Mouse (Mus musculus): ENCODE measurements around the gene Rhoq.

Gene Rhoq

DNA sequence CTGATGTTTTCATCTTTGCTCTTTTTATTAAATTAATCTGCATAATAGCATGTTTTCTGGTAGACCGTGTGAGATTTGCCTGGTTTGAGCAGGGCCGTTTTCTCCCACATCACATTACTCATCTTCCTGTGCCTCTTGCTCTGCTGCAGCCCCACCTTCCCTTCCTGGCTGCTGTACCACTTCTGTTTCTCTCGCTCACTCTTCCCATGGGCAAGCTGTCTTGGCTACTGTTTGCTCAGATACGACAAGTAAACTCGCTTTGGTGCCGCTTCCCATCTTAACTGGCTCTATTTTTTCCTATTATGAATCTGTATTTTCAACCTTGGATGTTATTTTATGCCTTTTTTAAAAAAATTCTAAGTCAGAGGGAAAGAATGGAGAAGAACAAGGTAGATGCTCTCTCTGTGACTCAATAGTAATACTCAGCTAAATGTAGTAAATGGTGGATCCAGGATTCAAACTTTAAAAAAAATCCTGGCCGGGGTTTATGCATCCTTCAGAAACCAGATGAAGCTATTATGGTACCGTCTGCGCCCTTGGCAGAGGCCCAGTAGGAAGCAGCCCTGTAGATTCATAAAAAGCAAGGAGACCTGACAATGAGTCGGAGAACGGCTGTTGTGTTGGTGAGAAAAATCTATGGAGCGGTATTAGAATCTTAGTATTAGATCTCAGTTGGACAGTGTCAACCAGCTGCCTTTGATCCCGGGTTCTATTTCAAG lies 48.6 kb downstream of the Rhoq start:
- no peak for DNase-seq

DNA sequence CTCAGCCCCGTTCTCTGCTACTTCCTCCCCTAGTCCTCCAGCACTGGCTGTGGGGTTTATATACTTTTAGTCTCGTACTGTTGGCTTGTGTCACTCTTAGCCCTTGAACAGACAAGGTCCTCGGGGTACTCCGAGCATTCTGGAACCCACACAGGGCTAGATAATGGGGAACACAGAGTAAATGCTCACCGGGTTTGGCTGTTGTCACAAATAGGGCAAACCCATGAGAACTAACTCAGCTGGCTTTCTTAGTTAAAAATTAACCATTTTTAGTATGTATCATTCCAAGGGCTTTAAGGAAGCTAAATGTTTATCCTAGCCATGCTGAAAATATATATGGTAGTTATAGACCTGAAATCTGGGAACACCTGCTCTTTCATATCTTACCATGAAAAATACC lies 56.8 kb downstream of the Rhoq start:
- no peak for DNase-seq

DNA sequence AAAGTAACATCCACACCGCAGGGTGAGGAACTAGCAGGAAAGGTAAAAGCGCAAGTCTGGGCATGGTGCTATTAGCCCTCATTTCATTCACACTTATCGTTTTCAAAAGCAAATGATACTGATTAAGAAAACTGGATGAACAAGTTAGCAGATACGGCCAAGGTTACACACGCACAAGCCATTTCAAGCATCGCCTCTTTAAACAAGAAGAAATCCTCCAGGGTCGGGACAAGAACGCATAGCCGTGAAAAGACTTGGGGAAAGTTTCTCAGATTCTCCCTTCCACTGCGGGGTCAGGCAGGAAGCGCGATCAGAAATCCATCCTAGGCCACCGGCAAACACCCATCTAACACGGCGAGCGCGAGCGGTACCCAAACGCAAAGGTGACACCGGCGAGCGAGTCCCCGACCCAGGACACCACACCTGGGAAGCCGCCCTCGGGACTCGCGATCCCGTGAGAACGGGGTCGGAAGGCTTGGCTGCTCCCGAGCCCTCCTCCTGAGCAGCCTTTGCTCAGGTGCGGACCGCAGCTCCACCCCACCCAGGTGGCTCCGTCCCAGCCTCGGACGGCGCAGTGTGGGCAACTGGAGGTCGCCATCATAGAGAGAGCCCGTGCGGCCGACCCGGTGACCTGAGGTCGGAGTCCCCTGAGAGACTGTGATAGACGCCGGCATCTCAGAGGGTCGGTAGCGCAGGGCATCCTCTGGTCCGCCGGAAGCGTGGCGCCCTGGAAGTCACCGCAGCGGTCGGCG lies 61.8 kb downstream of the Rhoq start:
- no peak for DNase-seq

DNA sequence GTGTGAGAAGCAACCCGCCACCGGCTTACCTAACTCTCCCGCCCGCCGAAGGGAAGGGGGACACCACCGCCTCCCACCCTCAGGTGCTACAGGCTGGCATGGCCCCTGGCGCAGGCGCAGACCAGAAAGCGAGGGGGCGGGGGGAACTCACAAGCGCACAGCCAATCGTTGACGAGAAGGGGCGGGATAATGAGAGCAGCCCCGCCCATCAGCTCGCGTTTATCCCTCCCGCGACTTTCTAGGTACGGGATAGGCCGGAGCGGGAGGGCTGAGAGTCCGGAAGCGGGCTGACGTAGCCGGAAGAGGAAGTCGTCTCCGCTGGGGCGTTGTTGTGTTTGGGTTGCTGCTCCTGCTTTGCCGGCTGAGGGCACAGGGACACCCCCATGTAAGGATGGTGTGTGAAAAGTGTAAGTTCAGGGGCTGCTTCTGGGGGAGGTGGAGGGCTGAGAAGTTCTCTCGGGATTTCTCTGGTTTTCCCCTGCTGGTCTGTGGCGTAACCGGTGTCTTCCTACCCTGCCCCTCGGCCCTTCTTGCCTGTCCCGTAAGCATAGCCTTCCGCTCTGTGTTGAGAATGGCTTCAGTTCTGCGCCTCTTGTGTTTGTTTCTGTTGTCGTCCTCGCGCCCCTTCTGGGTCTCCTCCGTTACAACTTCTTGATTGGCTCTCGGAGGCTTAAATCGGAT lies 62.5 kb downstream of the Rhoq start, which contains the start of the genes Pigf and Cript:
Gene Pigf, minus strand, starts transcription at position 138 of the 681 bp plus-strand sequence.
Gene Cript, plus strand, starts transcription at position 282 of the 681 bp plus-strand sequence.
- peak; percentile 98 for DNase-seq

DNA sequence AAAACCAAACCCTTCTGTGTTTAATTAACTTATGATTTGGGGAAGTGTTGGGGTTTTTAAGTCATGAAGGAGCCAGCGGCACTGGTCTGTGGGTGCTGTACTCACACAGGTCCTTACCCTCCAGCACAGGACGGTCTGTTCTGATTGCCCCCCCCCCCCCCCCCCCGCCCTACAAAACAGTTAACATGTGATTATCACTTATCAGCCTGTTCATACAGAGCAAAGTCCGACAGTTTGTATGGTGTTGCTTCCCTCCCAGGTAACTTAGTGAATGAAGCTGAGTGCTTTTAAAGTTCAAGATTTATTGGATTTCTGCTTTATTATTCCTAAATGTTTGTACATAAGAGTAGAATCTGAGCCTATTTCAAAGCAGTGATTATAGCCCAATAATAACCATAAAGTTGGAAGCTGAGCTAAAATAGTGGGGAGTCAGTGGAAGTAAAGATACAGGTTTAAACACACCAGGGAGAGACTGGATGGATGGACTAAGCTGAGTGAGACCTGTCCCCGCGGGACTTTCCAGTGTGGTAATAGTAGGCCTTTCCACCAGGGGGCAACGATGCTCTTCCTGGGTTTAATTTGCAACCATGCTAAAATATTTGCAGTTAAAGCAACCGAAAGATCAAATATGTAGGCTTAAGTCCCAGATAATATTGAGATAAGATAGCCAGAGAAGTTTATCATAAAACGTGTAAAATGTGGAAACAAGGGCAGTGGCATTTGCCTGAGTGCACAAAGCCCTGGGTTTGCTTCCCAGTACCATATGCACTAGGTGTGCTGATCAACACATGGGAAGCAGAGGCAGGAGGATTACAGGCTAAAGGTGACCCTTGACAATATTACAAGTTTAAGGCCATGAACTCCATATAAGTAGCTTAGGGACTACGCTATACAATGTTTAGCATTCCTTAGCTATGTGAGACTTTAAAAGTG lies 73.5 kb downstream of the Rhoq start:
- no peak for DNase-seq

DNA sequence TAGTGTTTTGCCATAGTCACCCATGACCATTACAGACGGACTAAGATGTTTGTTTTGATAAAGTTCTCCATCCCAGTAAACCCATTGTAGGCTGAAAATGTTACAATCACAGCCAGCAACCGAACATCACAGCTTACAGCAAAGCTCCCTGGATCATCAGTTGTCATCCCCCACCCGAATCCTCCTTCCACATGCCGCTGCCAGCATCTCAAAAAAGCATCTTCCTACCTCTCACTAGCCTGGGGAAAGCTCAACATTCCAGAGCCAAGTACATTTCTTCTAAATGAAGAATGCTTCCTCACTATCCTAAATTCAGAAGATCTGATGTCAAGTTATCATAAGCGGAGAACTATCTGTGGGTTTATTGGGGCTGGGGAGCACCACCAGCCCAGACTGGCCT lies 75.6 kb downstream of the Rhoq start:
- no peak for DNase-seq

DNA sequence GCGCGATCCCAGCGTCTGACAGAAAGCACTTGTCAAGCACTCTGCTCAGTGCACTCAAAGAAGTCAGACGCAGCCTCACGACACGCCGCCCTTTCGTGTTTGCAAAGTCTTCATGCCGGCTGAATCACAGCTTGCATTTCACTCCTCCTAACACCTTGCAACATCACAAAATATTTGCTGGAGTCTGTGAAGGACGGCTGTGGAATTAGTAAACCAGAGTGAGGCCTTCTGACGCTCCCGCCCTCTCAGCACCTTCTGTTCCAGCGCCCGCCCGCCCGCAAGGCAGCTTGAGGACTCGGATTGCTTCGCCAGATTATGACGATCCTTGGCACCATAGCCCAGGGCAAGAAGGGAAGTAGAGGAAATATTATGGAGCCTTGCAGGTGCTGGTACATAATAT lies 78.9 kb downstream of the Rhoq start:
- DNase-seq = no peak

DNA sequence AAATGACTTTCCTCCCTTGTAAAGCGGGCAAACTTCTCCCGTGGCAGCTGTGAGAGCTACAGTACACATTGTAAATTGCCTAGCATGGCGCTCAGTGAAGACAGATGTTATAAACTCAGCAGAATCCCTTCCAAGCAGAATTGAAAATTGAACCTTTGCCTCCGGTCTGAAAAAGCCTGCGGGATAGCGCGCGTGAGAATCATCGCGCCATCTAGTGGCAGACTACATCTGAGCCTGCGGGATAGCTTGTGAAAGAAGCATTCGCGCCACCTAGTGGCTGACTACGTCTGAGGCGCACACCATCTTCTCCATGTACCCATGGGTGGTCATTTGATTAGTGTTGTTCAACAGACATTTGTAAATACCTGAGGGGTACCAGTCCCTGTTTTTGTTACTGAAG lies 81.5 kb downstream of the Rhoq start:
- peak; percentile 86 for DNase-seq

DNA sequence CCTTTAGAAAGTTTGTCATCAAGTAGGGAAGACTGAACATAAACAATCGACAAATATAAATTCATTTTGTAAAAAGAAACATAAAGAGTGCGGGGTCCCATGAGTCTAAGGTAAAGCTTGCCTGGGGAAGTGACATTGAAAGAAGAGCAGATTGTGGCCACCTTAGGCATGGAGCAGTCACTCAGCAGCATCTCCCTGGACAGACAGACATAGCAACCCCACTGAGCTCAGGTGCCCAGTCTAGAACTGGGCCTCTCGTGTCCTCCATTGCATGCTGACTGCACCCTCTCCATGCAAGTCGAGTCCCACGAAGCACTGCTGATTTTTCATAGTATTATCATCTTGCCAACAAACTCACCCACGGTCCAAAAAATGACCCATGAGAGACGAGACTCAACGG lies 81.9 kb downstream of the Rhoq start:
- DNase-seq = no peak

Data from kidney, adult 11 months (tissue).